In the genomic region with DNA sequence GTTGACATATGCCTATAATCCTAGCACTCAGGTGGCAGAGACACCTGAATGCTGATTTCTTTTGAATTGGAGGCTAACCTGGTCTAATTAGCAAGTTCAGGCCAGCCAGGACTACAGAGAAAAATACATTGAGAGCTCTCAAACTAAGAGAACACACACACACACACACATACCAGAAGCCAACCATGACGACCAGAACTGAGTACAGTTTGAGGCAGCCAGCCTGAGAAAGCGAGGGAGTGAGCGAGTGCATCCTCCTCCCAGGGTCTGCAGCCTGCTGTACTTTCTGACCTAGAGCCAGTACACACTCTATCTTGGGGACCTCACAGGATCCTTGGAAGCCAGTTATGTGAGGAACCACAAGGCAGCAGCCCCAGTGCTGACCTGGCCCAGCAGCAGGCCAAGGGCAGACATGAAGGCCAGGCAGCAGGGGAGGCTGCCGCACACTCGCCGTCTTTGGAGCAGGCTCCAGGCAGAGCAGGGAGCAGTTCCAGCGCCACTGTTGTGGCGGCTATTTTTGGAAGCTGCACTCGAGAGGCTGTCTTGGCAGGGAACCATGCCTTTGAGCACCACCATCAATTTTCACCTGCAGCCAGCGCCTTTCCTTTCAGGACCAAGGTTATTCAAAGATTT, we compare ENCODE assay signal across 8 mouse cellular contexts.
DNase-seq lines count a peak whose midpoint lies in the region; TF ChIP-seq lines count a peak whose summit lies in the region.

No protein-coding gene starts in this region.

- H3K27ac ChIP-seq in left cerebral cortex, adult 2 months: no peak overlapping the region

- intact Hi-C loops in left cerebral cortex, postnatal 4 days (cut with DNase I): no loop called here
- intact Hi-C loops in left cerebral cortex, adult 2 months (cut with DNase I): no loop called here
- intact Hi-C loops in heart, postnatal 36 days (cut with DNase I): no loop called here

- DNase-seq in left cerebral cortex, postnatal 4 days: peak; percentile 25
- no peak for DNase-seq in left cerebral cortex, adult 2 months (ENCODE audit: extremely low spot score in 1 of 2, low spot score in 2 of 2)
- DNase-seq in cerebellum, postnatal 36 days: peak; percentile 50 to 51
- DNase-seq in heart, postnatal 36 days: peak; percentile 33 to 47
- DNase-seq in lung, postnatal 10 days: peak; percentile 19
- no peak for DNase-seq in Muller cell, postnatal 12 days (ENCODE audit: inconsistent ontology term)
- DNase-seq in spleen, postnatal 10 days (ENCODE audit: low spot score in 2 of 2): no peak
- DNase-seq in layer of hippocampus, postnatal 36 days: no peak

- no peak overlapping the region for H3K4me3 ChIP-seq in left cerebral cortex, adult 2 months

- no peak for TF ChIP-seq CTCF in left cerebral cortex, adult 2 months (IDR thresholded peaks at IDR 0.05)

Comparison
In these comparisons a context has a peak if more than half of its experiments do, and no peak if none do; other contexts are left out.
1. DNase-seq: peak in left cerebral cortex, postnatal 4 days (single experiment), cerebellum, postnatal 36 days (2 of 2), heart, postnatal 36 days (2 of 2) and lung, postnatal 10 days (single experiment); none in left cerebral cortex, adult 2 months (0 of 2), Muller cell, postnatal 12 days (single experiment), spleen, postnatal 10 days (0 of 2) and layer of hippocampus, postnatal 36 days (0 of 2).